Mouse (Mus musculus) mature B cell (primary cell): ENCODE measurements around the gene Tdrd3.

Source experiments
- in situ Hi-C: fragments of 300-500 bp; cut with MboI; formaldehyde crosslinking; loops from 2 replicates; pipeline ENCODE4 v1.14.3; 2019

Gene Tdrd3

DNA sequence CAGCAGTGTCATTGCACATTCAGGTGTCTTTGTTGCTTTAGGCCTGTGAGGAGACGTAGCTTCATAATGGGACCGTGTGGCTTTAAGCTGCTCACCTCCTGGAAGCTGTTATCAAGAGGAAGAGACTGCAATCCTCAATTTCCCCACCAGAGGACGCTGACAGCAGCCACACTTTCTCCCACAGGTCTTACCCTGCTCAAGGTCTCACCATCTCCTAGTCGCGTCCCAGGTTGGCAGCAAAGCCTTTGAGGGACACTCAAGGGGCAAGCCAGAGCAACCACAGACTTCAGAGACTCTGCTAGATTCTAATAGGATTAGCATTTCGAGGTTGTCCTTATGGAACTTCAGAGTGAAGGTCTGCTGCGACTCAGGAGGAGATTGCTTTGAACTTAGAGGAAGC lies 149.8 kb downstream of the Tdrd3 start:
- in situ Hi-C loops, result no loop called here

DNA sequence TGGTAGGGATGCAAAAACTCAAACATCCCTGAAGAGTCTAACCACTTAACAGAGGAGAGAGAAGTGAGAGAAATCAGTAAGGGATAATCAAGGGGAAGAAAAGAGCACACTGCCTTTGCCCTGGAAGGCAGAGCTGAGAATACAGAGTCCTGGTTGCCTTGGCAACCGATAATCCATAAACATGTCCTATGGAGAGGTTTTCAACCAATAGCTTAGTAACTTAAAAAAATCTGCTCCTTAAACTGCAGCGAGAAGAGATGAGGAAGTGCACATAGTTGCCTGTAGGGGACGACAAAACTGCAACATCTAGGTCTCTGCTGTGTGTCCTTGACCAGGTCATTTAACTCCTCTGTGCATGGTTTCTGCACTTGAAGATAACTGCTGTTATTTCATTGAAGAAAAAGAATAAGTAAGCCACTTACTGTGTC lies 150.6 kb downstream of the Tdrd3 start:
- in situ Hi-C loops, result no loop called here

GRCm38 (mm10) chr14:87567626-87568446 lies 151.4 kb downstream of the Tdrd3 start:
- in situ Hi-C loops, result no loop called here

GRCm38 (mm10) chr14:87568447-87568908 lies 152.0 kb downstream of the Tdrd3 start:
- in situ Hi-C loops, result no loop called here

DNA sequence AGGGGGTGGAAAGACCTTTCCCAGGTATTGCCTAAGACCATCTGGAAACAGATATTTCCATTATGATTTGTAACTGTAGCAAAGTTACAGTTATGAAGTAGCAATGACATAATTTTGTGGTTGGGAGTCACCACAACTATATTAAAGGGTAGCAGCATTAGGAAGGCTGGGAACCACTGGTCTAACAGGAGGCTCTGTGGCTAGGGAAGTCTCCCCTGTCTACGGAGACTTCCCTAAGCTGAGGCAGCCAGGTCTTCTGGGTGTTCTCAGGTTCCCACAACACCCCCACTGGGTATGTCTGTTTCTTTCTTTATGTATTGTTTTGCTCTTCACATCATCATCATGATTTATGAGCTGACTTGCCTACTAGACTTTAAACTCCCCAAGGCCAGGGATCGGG lies 153.0 kb downstream of the Tdrd3 start:
- in situ Hi-C loops, result no loop called here

DNA sequence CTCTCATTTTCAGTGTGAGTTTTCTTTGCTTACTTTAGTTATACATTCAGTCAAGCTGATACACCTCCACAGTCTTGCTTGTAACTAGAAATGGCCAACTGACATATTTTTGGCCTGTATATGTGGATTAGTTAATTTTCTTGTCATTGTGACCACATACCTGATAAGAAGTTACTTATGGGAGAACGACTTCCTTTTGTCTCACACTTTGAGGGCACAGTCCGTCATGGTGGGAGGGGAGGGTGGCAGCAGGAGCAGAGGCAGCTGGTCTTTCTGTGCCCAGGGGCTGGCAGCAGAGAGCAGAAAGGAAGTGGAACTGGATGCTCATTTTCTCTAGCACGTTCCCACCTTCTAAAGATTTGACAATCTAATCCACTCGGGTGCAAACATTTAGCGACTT lies 156.0 kb downstream of the Tdrd3 start:
- in situ Hi-C loops, result no loop called here

DNA sequence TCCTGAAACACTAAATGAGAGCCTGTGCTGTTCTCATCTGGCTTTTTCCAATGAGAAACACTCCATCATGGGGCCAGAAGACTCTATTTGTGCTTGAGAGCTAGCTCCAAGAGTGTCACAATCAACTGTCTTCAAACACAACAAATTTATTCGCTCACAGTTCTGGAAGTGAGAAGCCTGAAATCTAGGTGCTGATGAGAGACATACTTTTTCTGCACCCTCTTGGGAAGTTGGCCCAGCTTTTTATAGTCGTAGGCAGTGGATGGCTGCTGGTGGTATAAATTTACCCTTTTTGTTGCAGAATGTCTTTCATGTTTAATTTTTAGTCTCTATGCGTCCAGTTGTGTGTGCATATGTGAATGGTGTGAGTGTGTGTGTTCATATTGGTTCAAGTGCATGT lies 166.2 kb downstream of the Tdrd3 start:
- in situ Hi-C loops, result no loop called here
